ENCODE assay signal across 17 mouse cellular contexts in genomic region chr3:91223157-91223556, GRCm38 (mm10).
A peak's percentile ranks its signal among the peaks of the same experiment; 100 is the strongest.
DNase-seq lines count a peak whose midpoint lies in the region; TF ChIP-seq lines count a peak whose summit lies in the region.
"Had no signal": no experiment of that assay in that cellular context is flagged by ENCODE, and none has a peak within 500 bp of the region (broad histone marks: within the 10 kb centered on the region; RNA-seq: fewer than 3 reads in every experiment).

No protein-coding gene starts in this region.

- H3K9me3 ChIP-seq in ES-E14 (ENCODE audit: control insufficient read depth, insufficient read depth, low read depth, low read length), result no peaks in the 10 kb centered on the region
- H3K9me3 ChIP-seq: forebrain, embryonic 12.5 days; limb, embryonic 10.5 days; liver, embryonic 12.5 days had no signal

- no peaks in the 10 kb centered on the region for H3K4me1 ChIP-seq in ES-E14 (ENCODE audit: control insufficient read depth in 2 of 2, insufficient read depth in 2 of 2, low read length in 2 of 2, poor library complexity in 1 of 2)
- H3K4me1 ChIP-seq in thymus, adult 2 months (replicated peaks; ENCODE audit: control insufficient read depth, insufficient read depth, low read length), result no peaks in the 10 kb centered on the region
- H3K4me1 ChIP-seq: forebrain, embryonic 12.5 days; hindbrain, embryonic 12.5 days; limb, embryonic 10.5 days; liver, embryonic 12.5 days; midbrain, embryonic 15.5 days had no signal

- no peak for TF ChIP-seq POLR2A in thymus, adult 2 months (IDR thresholded peaks at IDR 0.05; ENCODE audit: control insufficient read depth, extremely low read depth, insufficient read depth, low read length, poor library complexity)

- DNase-seq in embryo, embryonic 10 days (ENCODE audit: low spot score), result peak; percentile 5
- DNase-seq in embryo, embryonic 9.5 days (ENCODE audit: extremely low spot score), result no peak
- no peak for DNase-seq in layer of hippocampus, adult 2 months (ENCODE audit: low spot score in 2 of 2)
- DNase-seq in layer of hippocampus, adult 9-10 months (ENCODE audit: low spot score), result no peak
- peak; percentile 13 for DNase-seq in ES-E14 (ENCODE audit: low read depth, low spot score)
- DNase-seq in brain, adult 2 months (ENCODE audit: low read depth, low spot score), result peak; percentile 17
- DNase-seq in thymus, adult 2 months, result no peak
- no peak for DNase-seq in thymus, postnatal 36 days
- DNase-seq: adrenal gland, postnatal 10 days; cerebellum, adult 2 months; gastrocnemius, postnatal 36 days; spleen, adult 18-20 months had no signal

- WGBS in thymus, adult 2 months, result 59% methylated on average over 3 of the region's 3 CpGs

- H3K9ac ChIP-seq in ES-E14 (ENCODE audit: insufficient read depth, low read depth, low read length, poor library complexity, severe bottlenecking), result no peak overlapping the region
- H3K9ac ChIP-seq: forebrain, embryonic 12.5 days; hindbrain, embryonic 12.5 days; liver, embryonic 12.5 days; midbrain, embryonic 15.5 days had no signal

- no peak overlapping the region for H3K4me3 ChIP-seq in layer of hippocampus, adult 2 months
- H3K4me3 ChIP-seq in ES-E14 (ENCODE audit: insufficient read depth in 1 of 2, low read depth in 1 of 2, low read length in 2 of 2, poor library complexity in 1 of 2, severe bottlenecking in 1 of 2), result no peak overlapping the region
- H3K4me3 ChIP-seq in thymus, adult 2 months (ENCODE audit: control insufficient read depth, insufficient read depth, low read length), result no peak overlapping the region
- H3K4me3 ChIP-seq: forebrain, embryonic 12.5 days; hindbrain, embryonic 12.5 days; limb, embryonic 10.5 days; liver, embryonic 12.5 days; midbrain, embryonic 15.5 days had no signal

- H3K36me3 ChIP-seq in ES-E14 (ENCODE audit: control insufficient read depth, insufficient read depth, low read length, poor library complexity, severe bottlenecking), result no peaks in the 10 kb centered on the region
- no peaks in the 10 kb centered on the region for H3K36me3 ChIP-seq in thymus, adult 2 months (ENCODE audit: control insufficient read depth, insufficient read depth, low read length)
- H3K36me3 ChIP-seq: forebrain, embryonic 12.5 days; hindbrain, embryonic 12.5 days; limb, embryonic 10.5 days; liver, embryonic 12.5 days; midbrain, embryonic 15.5 days had no signal

- in situ Hi-C loops in ES-E14 (cut with MboI; ENCODE audit: low sequenced_read_pairs in 2 of 2, unreplicated experiment in 2 of 2), result no loop called here

- TF ChIP-seq CTCF in layer of hippocampus, adult 2 months (conservative IDR thresholded peaks at IDR 0.05), result peak; percentile 48
- TF ChIP-seq CTCF in thymus, adult 2 months (IDR thresholded peaks at IDR 0.05; ENCODE audit: borderline replicate concordance, control insufficient read depth, extremely low read depth, insufficient read depth, low read length, poor library complexity), result no peak

- no peaks in the 10 kb centered on the region for H3K27me3 ChIP-seq in thymus, adult 2 months (ENCODE audit: control insufficient read depth, insufficient read depth, low read length)
- H3K27me3 ChIP-seq: forebrain, embryonic 12.5 days; hindbrain, embryonic 12.5 days; liver, embryonic 12.5 days; midbrain, embryonic 15.5 days had no signal

- no peak overlapping the region for H3K27ac ChIP-seq in layer of hippocampus, adult 2 months
- H3K27ac ChIP-seq in ES-E14 (ENCODE audit: insufficient read depth, low read depth, low read length, poor library complexity, severe bottlenecking), result no peak overlapping the region
- H3K27ac ChIP-seq in thymus, adult 2 months (ENCODE audit: control insufficient read depth, insufficient read depth, low read length), result no peak overlapping the region
- H3K27ac ChIP-seq: forebrain, embryonic 12.5 days; hindbrain, embryonic 12.5 days; limb, embryonic 10.5 days; liver, embryonic 12.5 days; midbrain, embryonic 15.5 days had no signal

TF ChIP-seq in ES-E14, 5 proteins besides CTCF, POLR2A, EP300 and RAD21:
- TF ChIP-seq HCFC1 (IDR thresholded peaks at IDR 0.05; ENCODE audit: borderline replicate concordance, insufficient read depth, low read length), result no peak
- no peak for TF ChIP-seq MAFK (IDR thresholded peaks at IDR 0.05; ENCODE audit: insufficient read depth, low read depth, low read length)
- TF ChIP-seq CHD2 (IDR thresholded peaks at IDR 0.05; ENCODE audit: low read depth, low read length), result no peak
- no peak for TF ChIP-seq ZNF384 (IDR thresholded peaks at IDR 0.05; ENCODE audit: low read depth, low read length)
- no peak for TF ChIP-seq ZC3H11A (IDR thresholded peaks at IDR 0.05; ENCODE audit: borderline replicate concordance, low read depth, low read length)

Comparison
In these comparisons a context has a peak if more than half of its experiments do, and no peak if none do; other contexts are left out.
1. DNase-seq: peak in embryo, embryonic 10 days (single experiment), ES-E14 (single experiment) and brain, adult 2 months (single experiment); none in embryo, embryonic 9.5 days (single experiment), layer of hippocampus, adult 2 months (0 of 2), layer of hippocampus, adult 9-10 months (single experiment), thymus, adult 2 months (single experiment) and thymus, postnatal 36 days (0 of 2).